Mouse (Mus musculus) lung, postnatal 0 days (tissue): ENCODE measurements around the gene Gng7.
A peak's percentile ranks its signal among the peaks of the same experiment; 100 is the strongest.

Experiments
- CTCF ChIP-seq: IDR thresholded peaks from 2 replicates; pipeline ENCODE4 v1.5.1; 2016; ENCODE audit warnings: antibody characterized with exemption, mild to moderate bottlenecking
- EP300 ChIP-seq: IDR thresholded peaks from 2 replicates; pipeline ENCODE4 v1.6.1; 2016; ENCODE audit warnings: antibody characterized with exemption, mild to moderate bottlenecking, control low read depth

GRCm38 (mm10) chr10:80960551-80961508 is 53.9 kb downstream of the Gng7 start:
- TF ChIP-seq CTCF (peak; percentile 62), EP300 (peak; percentile 96)
